Mouse (Mus musculus): Measurements from ENCODE around the gene Gria4.

- no peak for TF ChIP-seq CTCF (IDR thresholded peaks at IDR 0.05; ENCODE audit: extremely low read depth, insufficient read depth, insufficient read length, insufficient replicate concordance)
- TF ChIP-seq POLR2A (IDR thresholded peaks at IDR 0.05; ENCODE audit: low read depth, low read length) = no peak
These were observed 116.9 kb downstream of the Gria4 start for GRCm38 (mm10) chr9:4679099-4679498.
